Mouse (Mus musculus) left cerebral cortex, postnatal 4 days (tissue): ENCODE results near the gene Nrip1. TPM values are rescaled to one million over a fixed set of nuclear protein-coding genes. Genes with fewer than 3 reads are reported as not detected.

Source experiments
- DNase-seq: peaks from one replicate; pipeline ENCODE4 v3.0.0-alpha.2; 2022
- intact Hi-C: fragments of 180-260 bp; cut with DNase I; formaldehyde crosslinking; loops from one replicate; pipeline ENCODE4 v1.15.1; 2025
- total RNA-seq, 2 experiments: library from RNA; stranded (reverse); gene quantifications; 2 replicates each; pipeline ENCODE4 v1.2.3; 2021

The Nrip1 gene
- total RNA-seq, 2 experiments from 2014 or later: 94.0 to 98.7 TPM

DNA sequence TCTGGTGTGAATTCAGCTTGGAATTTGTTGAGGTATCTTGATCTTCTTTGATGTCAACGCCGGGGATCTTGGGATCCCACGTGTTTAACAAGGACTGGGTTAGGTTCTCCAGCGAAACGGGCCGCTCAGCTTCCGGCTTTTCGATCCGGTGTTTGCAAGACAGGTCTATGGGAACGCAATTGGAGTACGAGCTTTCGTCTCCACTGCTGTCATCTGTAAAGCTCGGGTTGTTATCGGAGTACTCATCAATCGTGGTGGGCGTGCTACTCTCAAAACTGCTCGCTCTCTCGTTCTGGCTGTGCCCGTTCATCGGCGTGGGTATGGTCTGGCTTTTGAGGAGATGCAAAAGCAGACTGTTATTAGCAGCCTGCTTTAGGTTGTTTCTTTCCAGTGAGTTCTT, 80.5 kb downstream of the Nrip1 start:
- DNase-seq: no peak
- intact Hi-C loops: no loop called here

DNA sequence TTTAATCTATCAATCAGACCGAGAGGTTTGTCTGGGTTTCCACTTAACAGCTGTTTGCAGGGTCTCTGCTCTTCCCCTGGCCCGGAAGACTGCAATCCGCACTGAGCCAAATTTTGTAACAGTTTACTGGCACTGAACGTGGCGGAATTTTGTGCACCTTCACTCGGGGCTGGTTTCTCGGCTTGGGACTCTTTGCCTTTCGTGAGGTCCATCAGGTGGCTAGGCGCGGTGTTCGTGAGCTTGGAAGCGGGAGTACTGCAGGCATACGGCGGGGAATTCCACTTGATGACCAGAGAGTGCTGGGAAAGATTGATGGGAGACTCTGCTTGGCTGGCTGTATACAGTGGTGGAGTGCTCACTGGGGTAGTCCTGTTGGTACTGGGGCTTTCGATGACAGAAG, 81.0 kb downstream of the Nrip1 start:
- DNase-seq: no peak

DNA sequence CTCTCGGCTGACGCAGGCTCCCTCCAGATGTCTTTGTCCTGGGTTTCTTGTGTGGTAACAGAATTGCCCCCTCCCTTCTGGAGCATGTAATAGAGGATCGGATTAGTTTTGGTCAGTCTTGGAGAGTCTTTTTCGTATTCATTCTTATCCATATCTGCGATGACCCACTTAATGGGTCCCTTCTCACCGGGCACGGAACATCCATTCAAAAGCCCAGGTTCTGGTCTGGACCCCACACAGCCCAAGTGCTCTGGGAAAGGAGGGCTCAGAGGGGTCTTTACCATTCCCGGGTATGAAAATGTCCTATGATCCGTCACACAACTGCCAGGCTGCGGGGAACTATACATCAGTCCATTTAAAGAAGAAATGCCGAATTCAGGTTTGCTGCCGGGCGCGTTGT, 82.3 kb downstream of the Nrip1 start:
- DNase-seq: no peak
- intact Hi-C loops: no loop called here

More for the DNA sequence above, 81.0 kb downstream of the Nrip1 start:
- intact Hi-C loops: no loop called here

DNA sequence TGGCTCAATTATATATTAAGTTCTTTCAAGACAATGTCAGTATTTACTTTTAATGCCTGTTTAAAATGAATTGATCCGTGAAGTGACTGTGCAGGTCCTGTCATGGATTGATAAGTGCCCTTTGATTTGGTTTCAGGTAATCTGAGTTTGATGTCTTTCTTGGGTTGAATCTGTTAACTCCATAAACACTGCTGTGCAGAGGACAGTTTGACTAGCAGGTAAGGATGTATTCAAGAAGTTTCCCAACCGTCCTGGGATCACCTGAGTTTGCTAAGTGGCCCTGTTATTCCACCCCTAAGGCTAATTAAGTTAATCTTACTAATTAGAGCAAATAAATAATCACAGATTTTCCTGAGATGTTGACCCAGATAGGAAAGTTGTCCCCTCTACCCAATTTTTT, 84.1 kb downstream of the Nrip1 start:
- intact Hi-C loops: no loop called here
- no peak for DNase-seq

DNA sequence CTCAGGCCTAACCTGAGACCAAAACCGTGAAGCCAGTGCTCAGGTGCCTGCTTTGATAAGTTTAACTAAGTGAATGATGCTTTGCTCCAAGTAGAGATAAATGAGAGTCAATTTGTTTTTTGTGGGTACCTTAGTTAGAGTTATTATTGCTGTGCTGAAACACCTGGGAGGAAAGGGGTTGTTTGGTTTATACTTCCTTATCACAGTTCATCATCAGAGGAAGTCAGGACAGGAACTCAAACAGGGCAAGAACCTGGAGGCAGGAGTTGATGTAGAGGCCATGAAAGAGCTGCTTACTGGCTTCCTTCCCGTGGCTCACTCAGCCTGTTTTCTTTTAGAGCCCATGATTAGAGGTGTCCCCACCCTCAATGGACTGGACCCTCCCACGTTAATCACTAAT, 89.8 kb downstream of the Nrip1 start:
- DNase-seq: no peak
- intact Hi-C loops: no loop called here

DNA sequence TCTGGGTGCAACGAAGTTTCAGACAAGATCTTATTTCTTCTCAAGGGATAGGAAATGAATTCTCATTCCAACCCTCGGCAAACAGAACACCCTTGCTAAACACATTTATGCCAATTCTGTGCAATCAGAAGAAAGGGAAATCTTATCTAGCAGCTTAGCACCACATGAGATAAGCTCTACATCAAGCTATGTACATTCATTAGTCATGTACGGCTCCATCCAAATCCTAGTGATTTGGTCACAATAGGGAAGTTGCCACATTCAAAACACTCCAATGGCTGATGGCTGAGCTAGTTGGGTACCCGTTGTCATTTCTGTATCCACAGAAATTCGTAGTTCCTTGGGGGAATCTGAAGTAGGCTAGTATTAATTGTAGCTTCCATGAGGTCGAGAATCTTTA, 91.8 kb downstream of the Nrip1 start:
- DNase-seq: no peak
- intact Hi-C loops: no loop called here

DNA sequence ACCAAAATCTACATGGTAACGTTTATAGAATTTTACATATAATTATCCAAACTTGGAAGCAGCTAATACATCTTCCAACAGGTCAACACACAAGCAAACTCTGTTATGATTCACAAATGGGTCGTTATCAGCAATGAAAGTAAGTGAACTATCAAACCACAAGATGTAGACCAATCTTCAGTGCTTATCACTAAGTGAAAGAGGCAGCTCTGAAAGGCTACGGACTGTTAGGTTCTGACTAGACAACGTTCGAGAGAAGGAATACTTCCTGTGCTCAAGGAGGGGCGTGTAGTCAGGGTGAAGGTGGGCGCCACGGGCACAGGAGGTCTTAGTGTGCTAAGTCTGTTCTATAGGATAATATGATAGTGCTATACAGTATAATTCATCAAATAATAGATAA, 93.3 kb downstream of the Nrip1 start:
- no peak for DNase-seq
- intact Hi-C loops: no loop called here

DNA sequence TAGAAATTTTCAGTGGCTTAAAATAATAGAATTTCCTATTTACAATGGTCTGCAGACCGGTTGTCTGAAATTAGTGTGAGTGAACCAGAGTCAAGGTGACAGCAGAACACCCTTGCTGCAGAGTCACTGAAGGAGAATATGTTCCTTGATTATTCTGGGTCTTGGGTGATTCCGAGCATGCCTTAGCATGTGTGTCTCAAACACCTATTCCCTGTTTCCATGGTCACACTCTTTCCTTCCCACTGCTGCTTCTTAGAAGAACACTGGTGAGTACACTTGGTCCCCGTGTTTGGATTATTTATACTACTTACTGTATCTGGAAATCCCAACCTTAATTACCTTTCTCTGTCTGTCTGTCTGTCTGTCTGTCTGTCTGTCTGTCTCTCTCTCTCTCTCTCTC, 97.4 kb downstream of the Nrip1 start:
- DNase-seq: no peak
- intact Hi-C loops: no loop called here

DNA sequence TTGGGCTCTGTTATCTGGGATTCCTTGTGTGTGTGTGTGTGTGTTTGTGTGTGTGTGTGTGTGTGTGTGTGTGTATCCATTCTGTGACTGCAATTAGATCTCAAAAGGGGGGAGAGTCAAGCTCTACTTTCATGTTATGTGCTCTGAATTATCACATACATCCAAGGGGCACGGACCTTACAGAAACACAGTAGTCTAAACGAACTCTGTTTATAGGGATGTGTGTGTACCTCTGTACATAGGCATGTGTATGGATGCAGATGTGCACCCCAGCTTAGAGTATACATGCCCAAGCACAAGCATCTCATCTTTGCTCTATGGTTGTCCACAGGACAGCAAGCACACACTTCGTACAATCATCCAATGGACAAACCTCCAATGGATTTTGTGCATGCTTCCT, 98.0 kb downstream of the Nrip1 start:
- intact Hi-C loops: no loop called here

DNA sequence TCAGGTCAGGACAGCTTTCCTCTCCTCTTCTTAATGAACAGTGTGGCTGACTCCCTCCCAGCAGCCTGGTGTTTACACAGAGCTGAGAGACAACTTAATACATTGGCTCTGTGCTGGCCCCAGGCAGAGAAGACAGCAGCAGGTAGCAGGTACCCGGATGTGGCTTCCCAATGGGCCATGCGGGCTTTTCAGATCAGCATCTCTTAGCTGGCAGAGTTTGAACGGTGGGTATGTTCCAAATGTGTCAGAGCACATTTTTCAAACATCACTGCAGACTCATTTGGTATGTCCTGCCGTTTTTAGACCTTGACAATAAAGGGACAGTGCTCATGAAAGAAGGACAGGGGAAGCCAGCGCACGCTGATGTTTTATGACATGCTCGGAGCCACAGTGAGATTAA, 98.5 kb downstream of the Nrip1 start:
- intact Hi-C loops: no loop called here
- DNase-seq: peak; percentile 46

More for the DNA sequence above, 98.0 kb downstream of the Nrip1 start:
- no peak for DNase-seq

DNA sequence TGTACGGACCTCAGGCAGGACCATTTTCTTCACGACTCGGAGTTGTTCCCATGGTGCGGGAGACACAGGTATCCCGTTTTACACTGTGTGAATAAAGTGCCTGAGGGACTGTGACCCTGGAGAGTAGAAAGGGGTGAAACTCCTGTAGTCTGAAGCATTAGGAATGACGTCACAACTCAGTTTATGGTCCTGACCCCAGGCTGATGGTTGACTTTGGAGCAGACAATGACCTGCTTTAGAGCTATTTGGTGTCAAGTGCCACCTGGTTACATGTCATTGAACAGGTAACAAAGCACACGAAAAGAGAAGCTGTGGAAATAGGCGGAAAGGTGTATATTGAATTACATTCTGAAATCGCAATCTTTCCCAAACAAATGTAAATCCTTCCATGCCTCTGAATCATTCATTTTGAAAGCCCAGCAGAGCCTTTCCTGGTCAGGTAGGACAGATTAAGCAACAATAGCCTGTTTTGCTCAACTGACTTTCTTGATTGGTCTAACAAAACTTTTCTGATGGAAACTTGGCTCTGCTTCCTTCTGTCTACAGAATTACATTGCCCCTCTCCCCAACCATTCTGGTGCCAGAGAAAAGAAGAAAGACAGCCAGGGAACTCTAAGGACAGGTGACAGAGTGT, 106.9 kb downstream of the Nrip1 start:
- intact Hi-C loops: no loop called here
- DNase-seq: no peak

DNA sequence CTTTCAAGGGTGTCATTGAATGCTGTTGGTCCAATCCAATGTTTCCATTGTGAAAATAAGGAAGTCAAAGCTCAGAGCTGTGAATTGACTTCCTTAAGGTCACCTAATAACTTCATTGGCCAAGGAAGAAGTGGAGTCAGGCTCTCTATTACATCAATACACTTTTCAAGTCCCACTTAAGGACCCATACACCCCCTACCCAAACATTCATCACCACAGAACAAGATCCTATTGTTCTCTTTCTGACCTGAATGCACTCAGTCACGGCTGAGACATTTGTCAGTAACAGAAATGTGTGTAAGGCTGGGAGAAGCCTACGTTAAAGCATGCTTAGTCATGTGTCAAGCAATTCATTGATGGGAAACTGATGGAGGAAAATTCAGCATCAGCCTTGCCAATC, 107.8 kb downstream of the Nrip1 start:
- no peak for DNase-seq

DNA sequence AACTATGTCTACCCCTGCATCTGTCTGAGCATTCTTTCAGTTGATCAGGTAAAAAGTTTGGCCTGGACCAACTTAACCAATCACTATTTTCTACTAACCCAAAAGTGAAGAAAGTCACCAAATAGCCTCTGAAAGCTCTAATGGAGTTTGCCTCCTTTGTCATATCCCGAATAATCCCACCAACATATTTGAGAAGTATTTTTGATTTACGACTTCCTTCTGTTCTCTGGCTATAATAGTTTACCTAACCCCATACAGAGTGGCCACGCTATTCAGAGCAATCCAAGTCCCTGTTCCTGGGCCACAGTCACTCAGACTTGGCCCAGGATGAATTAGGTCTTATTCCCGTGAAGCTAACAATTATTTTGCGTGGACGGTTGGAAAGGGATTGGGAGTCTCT, 108.3 kb downstream of the Nrip1 start:
- DNase-seq: no peak
- intact Hi-C loops: no loop called here

More for the DNA sequence above, 107.8 kb downstream of the Nrip1 start:
- intact Hi-C loops: no loop called here

DNA sequence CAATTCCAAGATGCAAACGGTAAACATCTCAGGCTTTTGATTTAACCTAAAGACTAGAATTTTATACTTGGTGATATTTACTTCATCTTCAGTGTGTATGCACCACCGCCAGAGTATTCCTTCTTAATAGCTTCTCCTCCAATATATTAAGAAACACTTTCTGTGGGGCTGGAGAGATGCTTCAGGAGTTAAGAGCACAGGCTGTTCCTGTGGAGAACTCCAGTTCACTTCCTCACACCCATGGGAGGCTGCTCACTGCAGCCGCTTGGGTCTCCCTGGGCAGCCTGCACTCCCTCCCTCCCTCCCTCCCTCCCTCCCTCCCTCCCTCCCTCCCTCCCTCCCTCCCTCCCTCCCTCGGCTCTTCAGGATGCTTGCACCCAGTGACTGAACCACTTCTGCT, 110.2 kb downstream of the Nrip1 start:
- DNase-seq: no peak
- intact Hi-C loops: no loop called here

DNA sequence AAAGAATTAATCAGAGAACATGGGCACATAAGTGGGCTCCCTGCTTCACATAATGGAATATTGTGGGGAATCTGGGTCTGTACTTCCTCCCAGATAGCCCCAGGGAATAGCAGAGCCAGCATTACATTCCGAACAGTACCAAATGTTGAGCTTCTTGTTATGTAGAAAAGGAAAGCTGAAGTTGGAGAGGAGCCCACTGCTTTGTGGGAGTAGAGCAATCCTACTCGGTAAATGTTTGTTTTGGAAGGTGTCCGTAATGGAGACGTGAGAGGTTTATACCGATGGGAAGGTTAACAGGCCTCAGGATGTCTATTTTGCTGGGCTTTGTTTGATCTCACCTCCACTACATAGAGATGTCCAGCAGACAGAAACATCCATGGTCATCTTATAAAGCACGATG, 113.3 kb downstream of the Nrip1 start:
- intact Hi-C loops: no loop called here
- DNase-seq: no peak

DNA sequence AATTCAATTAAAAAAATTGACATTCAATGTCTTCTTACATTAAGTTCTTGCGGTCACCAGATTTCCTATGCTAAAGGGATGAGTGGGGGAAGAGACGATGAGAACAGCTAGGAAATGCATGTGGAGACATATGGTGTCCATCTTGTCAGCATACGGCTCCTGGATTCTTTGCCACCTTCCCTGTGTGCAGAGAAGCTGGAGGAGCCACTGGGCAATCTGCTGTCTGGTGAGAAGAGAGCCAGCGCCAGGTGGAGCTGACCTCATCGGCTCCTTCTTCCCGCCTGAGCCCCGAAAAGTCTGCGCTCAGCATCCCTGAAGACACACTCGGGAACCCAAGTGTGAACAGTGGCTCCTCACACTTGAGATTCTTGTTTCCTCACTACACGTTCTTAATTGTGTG, 121.8 kb downstream of the Nrip1 start:
- DNase-seq: peak; percentile 61
- intact Hi-C loops: no loop called here

DNA sequence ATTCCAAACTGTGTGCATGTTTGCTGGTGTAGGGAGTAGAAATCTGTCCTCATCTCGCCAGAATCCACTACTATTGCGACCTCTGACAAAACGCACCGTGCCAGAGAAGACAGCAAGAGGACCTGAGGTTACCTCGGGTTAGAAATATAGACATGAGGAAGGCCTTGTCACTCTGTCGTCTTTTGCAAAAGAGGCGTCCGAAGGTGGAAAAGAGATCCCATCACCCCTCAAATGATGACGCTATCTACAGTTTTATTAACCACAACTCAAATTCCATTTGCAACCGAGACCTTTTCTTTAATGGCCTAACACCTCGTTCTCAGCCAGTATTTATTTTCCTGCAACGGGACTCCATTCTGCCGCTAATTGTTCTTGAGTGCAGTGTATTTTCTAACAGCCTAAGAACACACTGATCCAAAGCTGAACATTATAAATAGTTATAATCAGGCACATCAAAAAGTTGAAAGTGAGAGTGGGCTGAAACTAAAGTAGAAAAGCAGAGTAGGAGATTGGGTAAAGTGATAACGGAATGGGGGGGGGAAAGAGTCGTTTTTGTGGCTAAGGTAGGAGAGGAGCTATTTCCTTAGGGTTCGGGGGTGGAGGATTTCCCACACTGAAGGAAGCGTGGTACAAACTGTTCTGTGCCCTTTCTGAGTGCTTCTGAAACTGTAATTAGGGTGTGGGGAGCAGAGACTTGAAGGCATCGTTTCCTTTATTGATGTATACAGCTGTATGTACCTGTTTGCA, 124.1 kb downstream of the Nrip1 start:
- no peak for DNase-seq
- intact Hi-C loops: no loop called here

DNA sequence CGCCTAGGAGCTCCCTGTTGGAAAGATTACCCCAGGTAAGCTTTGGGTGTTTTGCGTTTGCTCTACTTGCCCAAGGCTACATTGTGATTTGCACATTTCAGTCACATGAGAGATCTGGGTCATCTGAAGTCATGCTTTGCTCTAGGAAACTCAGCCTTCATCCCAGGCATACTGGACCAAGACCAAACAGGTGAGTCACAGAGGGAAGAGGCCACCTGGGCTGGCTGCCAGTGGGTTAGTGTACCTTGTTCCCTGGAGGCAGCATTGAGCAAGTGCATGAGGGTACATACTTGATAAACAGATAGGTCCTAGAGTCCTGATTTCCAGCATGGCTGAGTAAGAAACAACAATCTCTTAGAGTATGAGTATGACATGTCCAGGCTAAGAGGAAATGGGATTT, 130.8 kb downstream of the Nrip1 start:
- no peak for DNase-seq
- intact Hi-C loops: no loop called here

DNA sequence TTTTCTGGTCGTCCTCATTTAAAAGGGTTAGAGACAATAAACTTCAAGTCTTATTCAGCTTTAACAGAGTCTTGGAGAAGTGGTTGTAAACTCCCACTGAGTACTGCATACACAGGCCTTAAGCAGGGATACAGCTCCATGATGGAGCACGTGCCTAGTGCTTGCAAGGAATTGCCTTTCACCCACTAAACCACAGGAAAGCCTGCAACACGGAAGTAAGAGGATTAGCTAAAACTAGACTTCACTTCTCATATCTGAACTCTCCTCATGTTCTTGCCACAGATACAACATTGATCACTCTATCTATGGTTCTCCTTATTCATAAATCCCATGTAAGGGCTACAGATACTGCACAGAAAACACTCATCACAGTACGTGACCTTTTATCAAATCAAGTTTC, 132.4 kb downstream of the Nrip1 start:
- intact Hi-C loops: no loop called here
- no peak for DNase-seq

DNA sequence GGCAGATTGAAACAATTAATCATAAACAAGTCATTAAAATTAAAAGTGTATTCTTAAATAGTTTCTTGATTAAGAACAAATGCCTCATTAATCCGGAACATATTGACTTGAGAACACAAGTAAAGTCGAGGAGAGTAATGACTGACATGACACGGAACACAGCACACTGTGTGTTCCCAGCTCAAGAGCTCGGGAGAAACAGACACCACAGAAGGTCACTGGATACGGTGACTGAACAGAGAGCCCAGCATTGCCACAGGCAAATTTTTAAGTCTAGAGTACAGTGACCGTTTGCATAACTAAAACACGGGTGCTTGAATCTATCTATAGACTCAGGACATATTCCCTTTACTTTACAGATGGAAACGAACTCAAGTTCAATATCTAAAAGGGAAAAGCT, 134.3 kb downstream of the Nrip1 start:
- no peak for DNase-seq
- intact Hi-C loops: no loop called here

DNA sequence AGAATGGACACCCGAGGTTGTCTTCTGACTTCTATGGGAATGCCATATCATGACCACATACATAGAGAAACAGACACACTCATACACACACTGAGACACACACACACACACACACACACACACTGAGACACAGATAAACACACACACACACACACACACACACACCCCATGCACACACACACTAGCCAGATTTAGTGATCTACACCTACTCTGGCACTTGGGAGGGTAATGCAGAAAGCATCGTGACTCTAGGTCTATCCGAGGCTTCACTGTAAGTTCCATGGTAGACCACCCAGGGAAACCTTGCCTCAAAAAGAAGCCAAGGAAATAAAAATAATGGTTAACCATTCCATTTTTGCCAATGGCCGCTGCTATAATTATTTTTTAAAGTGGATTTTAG, 134.8 kb downstream of the Nrip1 start:
- no peak for DNase-seq
- intact Hi-C loops: no loop called here
